Mouse (Mus musculus) right cerebral cortex, adult 18-20 months (tissue): Measurements from ENCODE around the gene Jaml.

Source experiments
- DNase-seq: peaks from one replicate; pipeline ENCODE4 v3.0.0; 2022; ENCODE audit warnings: mixed read lengths

The Jaml gene

GRCm38 (mm10) chr9:45125211-45125610, 46.2 kb downstream of the Jaml start:
- DNase-seq = no peak

- no peak for DNase-seq
These were observed 48.0 kb downstream of the Jaml start for GRCm38 (mm10) chr9:45126941-45127340.

- no peak for DNase-seq
These were observed 51.1 kb downstream of the Jaml start for GRCm38 (mm10) chr9:45130119-45130518.

GRCm38 (mm10) chr9:45133484-45134310, 54.7 kb downstream of the Jaml start:
- DNase-seq = no peak

GRCm38 (mm10) chr9:45136442-45137169, 57.6 kb downstream of the Jaml start:
- no peak for DNase-seq

GRCm38 (mm10) chr9:45138191-45139032, 59.4 kb downstream of the Jaml start, which contains the start of gene Scn4b:
Gene Scn4b, plus strand, starts transcription at chr9:45138395.
- DNase-seq = peak; percentile 68

- DNase-seq = no peak
These were observed 60.1 kb downstream of the Jaml start for GRCm38 (mm10) chr9:45139082-45139481.

GRCm38 (mm10) chr9:45140945-45141344, 62.0 kb downstream of the Jaml start:
- DNase-seq = no peak

GRCm38 (mm10) chr9:45142686-45143085, 63.7 kb downstream of the Jaml start:
- DNase-seq = no peak

- DNase-seq = peak; percentile 53
These were observed 66.7 kb downstream of the Jaml start for GRCm38 (mm10) chr9:45145533-45146266.

GRCm38 (mm10) chr9:45146267-45146597, 67.2 kb downstream of the Jaml start:
- DNase-seq = peak; percentile 77

- no peak for DNase-seq
These were observed 72.0 kb downstream of the Jaml start for GRCm38 (mm10) chr9:45150933-45151332.

GRCm38 (mm10) chr9:45153361-45153760, 74.4 kb downstream of the Jaml start:
- no peak for DNase-seq
